Mouse (Mus musculus) midbrain, embryonic 14.5 days (tissue): ENCODE measurements at regions not wholly inside any gene's neighbourhood (a gene's known extent, or its start where the extent isn't known, plus 50 kb on each side); places are given as distances from the start of the nearest gene placed in this dataset.
A peak's percentile ranks its signal among the peaks of the same experiment; 100 is the strongest.

Source experiments
- ATAC-seq: fragments of 200-750 bp; cut with Nextera tagmentation; 2 replicates; pipeline ENCODE4 v1.8.0; 2017; ENCODE audit warnings: moderate number of reproducible peaks, moderate library complexity; ENCODE audit not compliant: low FRiP score, low TSS enrichment
- DNase-seq: peaks from one replicate; pipeline ENCODE4 v3.0.0-alpha.2; 2015
- H3K27ac ChIP-seq: fragments of 300-500 bp; sonication (generic); replicated peaks from 2 replicates; pipeline ENCODE4 v1.5.1; 2014; ENCODE audit warnings: mild to moderate bottlenecking, low read depth, low read length, moderate library complexity
- H3K27me3 ChIP-seq: fragments of 300-500 bp; sonication (generic); 2 replicates; pipeline ENCODE4 v1.6.1; 2014; ENCODE audit warnings: low read length, control low read depth, mixed read lengths; ENCODE audit not compliant: control insufficient read depth, insufficient read depth
- H3K36me3 ChIP-seq: fragments of 300-500 bp; sonication (generic); 2 replicates; pipeline ENCODE4 v1.6.1; 2014; ENCODE audit warnings: low read length, control low read depth; ENCODE audit not compliant: control insufficient read depth, insufficient read depth
- H3K4me1 ChIP-seq: fragments of 300-500 bp; sonication (generic); 2 replicates; pipeline ENCODE4 v1.6.1; 2014; ENCODE audit warnings: mild to moderate bottlenecking, antibody characterized with exemption, low read length, control low read depth; ENCODE audit not compliant: control insufficient read depth, insufficient read depth
- H3K4me2 ChIP-seq: fragments of 300-500 bp; sonication (generic); 2 replicates; pipeline ENCODE4 v1.6.1; 2014; ENCODE audit warnings: mild to moderate bottlenecking, low read length, moderate library complexity
- H3K4me3 ChIP-seq: fragments of 300-500 bp; sonication (generic); replicated peaks from 2 replicates; pipeline ENCODE4 v1.5.1; 2014; ENCODE audit warnings: low read depth, low read length
- H3K9ac ChIP-seq: fragments of 300-500 bp; sonication (generic); replicated peaks from 2 replicates; pipeline ENCODE4 v1.6.1; 2014; ENCODE audit warnings: mild to moderate bottlenecking, low read length, moderate library complexity
- H3K9me3 ChIP-seq: fragments of 300-500 bp; sonication (generic); 2 replicates; pipeline ENCODE4 v1.6.1; 2016; ENCODE audit warnings: low read length, control low read depth, mixed read lengths; ENCODE audit not compliant: control insufficient read depth
- WGBS: fragments of 180-500 bp; shearing (Covaris S2); extraction: QIAGEN DNeasy Blood & Tissue Kit; methylation state at CpG from one replicate; pipeline ENCODE4 v1.1.7; 2014; 5-methylcytosine and 5-hydroxymethylcytosine counted together

GRCm38 (mm10) chr1:77846039-77846727 is 331.3 kb upstream of the Epha4 start:
- DNase-seq, result peak; percentile 31
- Histone ChIP-seq H3K27ac (no peak overlapping the region), H3K4me1 (peaks cover 8% of the 10 kb centered on the region; the same call in 1 of the 2 replicates), H3K36me3 (no peaks in the 10 kb centered on the region), H3K4me2 (no peak overlapping the region), H3K4me3 (no peak overlapping the region), H3K27me3 (no peaks in the 10 kb centered on the region), H3K9ac (no peak overlapping the region), H3K9me3 (no peaks in the 10 kb centered on the region)
- ATAC-seq, result no peak
- 83% methylated on average over 12 of the region's 12 CpGs for WGBS

- 58% methylated on average over 9 of the region's 9 CpGs for WGBS
- no peak overlapping the region for H3K27ac ChIP-seq
Observed at GRCm38 (mm10) chr1:77840672-77841071, 325.8 kb upstream of the Epha4 start.

DNA sequence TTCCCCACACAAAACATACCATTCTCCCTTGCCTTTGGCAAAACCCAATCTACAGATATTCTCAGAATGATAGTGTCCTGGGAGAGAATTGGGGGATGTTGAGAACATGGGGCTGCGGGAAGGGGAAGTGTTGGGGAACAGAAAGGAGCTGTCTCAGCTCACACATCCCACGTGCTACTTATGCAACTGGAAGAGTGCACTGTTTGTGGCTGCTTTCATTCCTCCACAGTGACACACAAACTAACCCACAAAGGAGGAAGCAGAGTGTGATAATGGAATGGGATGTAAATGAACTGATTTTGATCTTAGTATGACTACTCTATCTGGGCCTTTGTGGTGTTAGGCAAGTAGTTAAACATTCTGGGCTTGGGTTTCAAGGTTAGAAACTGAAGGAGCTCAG is 317.3 kb upstream of the Epha4 start:
- Histone ChIP-seq H3K27me3 (no peaks in the 10 kb centered on the region), H3K4me2 (no peak overlapping the region), H3K36me3 (no peaks in the 10 kb centered on the region), H3K4me3 (no peak overlapping the region), H3K9me3 (no peaks in the 10 kb centered on the region), H3K9ac (no peak overlapping the region), H3K4me1 (no peaks in the 10 kb centered on the region), H3K27ac (no peak overlapping the region)
- ATAC-seq (no peak), DNase-seq (no peak)
- WGBS, result 62% methylated on average over 2 of the region's 2 CpGs

More at GRCm38 (mm10) chr1:77840672-77841071, 325.8 kb upstream of the Epha4 start:
- no peaks in the 10 kb centered on the region for H3K27me3 ChIP-seq
- ATAC-seq (no peak), DNase-seq (no peak)
- no peaks in the 10 kb centered on the region for H3K4me1 ChIP-seq
- H3K36me3 ChIP-seq, result no peaks in the 10 kb centered on the region
- no peaks in the 10 kb centered on the region for H3K9me3 ChIP-seq
- H3K9ac ChIP-seq, result no peak overlapping the region
- no peak overlapping the region for H3K4me2 ChIP-seq
- no peak overlapping the region for H3K4me3 ChIP-seq

DNA sequence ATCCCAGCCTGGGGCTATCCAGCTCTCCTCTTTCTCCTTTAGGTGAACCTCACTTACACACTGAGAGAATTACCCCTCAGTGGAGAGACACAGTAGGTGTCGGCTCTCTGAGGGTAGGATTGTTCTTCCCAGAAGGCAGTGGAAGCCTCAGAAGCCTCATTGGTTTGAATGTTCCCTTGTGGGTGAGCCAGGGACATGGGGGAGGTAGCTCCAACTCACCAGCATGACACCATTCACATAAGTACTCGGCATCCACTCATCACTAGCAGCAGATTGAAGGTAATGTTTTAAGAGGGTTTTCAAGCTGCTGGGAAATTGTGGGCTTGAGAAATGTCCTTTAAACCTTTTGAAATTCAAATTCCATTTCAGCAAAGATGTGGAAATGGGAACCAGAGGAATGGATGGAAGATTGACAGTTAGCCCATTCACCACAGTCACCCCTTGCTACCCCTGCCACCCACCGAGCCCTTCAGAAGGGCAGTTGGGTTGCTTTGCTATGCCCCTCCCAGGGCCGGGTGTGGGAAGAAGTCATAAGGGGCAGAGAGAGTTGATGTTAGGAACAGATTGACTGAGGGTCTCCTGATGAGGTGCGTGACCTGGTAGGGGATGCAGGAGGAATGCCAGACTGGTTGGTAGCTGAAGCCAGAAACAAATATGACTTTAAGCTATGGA is 310.0 kb upstream of the Epha4 start:
- Histone ChIP-seq H3K4me3 (no peak overlapping the region), H3K4me1 (peaks cover 8% of the 10 kb centered on the region), H3K27ac (peak overlapping the region; percentile 46; the same call in 1 of the 2 replicates), H3K9me3 (no peaks in the 10 kb centered on the region), H3K4me2 (no peak overlapping the region), H3K9ac (no peak overlapping the region), H3K27me3 (no peaks in the 10 kb centered on the region), H3K36me3 (no peaks in the 10 kb centered on the region)
- ATAC-seq (no peak), DNase-seq (peak; percentile 8)
- WGBS, result 55% methylated on average over 5 of the region's 5 CpGs

DNA sequence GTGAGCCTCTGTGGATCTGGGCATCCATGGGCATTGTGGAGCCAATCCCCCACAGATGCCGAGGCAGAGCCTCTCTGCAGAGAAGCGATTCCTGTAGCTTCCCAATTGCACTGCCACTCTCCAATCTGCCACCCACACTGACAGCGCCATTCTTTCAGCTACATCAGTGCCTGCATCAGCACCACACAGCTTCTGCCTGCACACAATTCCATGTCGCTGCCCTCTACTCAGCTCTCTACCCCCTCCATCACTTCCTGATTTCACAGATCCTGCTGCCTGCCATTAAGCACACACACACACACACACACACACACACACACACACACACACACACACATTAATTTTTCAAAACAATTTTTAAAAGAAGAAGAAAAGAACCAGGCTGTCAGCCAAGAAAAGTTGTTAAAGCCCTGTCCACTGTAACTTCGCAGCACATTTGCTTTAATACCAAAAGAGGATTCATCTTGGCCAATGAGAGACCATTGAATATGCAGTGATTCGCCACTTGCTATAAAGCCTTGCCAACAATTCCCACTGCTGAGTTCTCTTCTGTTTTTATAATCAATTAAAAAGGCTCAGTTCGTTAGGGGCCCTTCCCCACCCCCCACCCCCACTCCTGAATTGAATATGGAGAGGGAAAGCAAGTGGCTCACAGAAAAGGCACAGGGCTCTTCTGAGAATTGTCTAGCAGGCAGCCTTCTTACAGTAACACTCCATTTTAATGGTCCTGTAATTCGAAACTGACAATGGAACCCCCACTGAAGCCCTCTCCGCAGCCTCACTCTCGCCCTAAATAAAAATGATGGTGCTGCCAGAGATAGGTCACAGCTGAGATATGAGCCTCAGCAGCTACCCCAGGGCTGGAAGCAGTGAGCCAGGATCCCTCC is 309.2 kb upstream of the Epha4 start:
- Histone ChIP-seq H3K4me2 (peak overlapping the region; percentile 15; the same call in 1 of the 2 replicates), H3K27me3 (no peaks in the 10 kb centered on the region), H3K36me3 (no peaks in the 10 kb centered on the region), H3K4me3 (no peak overlapping the region), H3K4me1 (peaks cover 8% of the 10 kb centered on the region), H3K27ac (peak overlapping the region; percentile 46; the same call in 1 of the 2 replicates), H3K9ac (no peak overlapping the region), H3K9me3 (no peaks in the 10 kb centered on the region)
- peak; percentile 52 for DNase-seq
- 25% methylated on average over 10 of the region's 10 CpGs for WGBS
- no peak for ATAC-seq

- Histone ChIP-seq H3K36me3 (no peaks in the 10 kb centered on the region), H3K4me1 (peaks cover 8% of the 10 kb centered on the region), H3K27ac (no peak overlapping the region), H3K4me3 (no peak overlapping the region), H3K9ac (no peak overlapping the region), H3K9me3 (no peaks in the 10 kb centered on the region), H3K27me3 (no peaks in the 10 kb centered on the region), H3K4me2 (no peak overlapping the region)
- no peak for ATAC-seq
- 85% methylated on average over 2 of the region's 2 CpGs for WGBS
- DNase-seq, result no peak
Observed at GRCm38 (mm10) chr1:77820101-77820500, 305.2 kb upstream of the Epha4 start.

DNA sequence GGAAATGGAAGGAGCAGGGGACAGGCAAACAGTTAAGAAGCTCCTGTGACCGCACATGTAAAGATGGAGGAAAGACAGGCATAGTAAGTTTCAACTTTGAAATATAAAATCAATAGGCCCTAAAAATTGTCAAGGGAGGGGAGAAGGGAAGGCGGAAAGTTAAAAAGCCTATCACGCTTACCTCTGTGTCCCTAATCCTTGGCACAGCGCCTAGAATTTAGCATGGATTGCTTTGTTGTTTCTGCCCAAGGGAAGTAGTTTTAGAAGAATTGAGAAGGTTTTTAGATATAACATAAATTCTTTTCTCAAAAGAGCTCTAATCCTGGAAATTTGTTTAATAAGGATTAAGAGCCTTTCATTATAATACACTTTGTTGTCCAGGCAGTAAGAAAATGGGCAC is 300.6 kb upstream of the Epha4 start:
- no peak overlapping the region for H3K4me3 ChIP-seq
- 69% methylated on average over 4 of the region's 4 CpGs for WGBS
- no peaks in the 10 kb centered on the region for H3K9me3 ChIP-seq
- H3K27me3 ChIP-seq, result no peaks in the 10 kb centered on the region
- H3K27ac ChIP-seq, result no peak overlapping the region
- H3K9ac ChIP-seq, result no peak overlapping the region
- no peak overlapping the region for H3K4me2 ChIP-seq
- 0 out of 2 replicates have a peak, but pooled peaks cover 4% of the 10 kb centered on the region for H3K4me1 ChIP-seq
- DNase-seq (peak; percentile 52), ATAC-seq (no peak)
- H3K36me3 ChIP-seq, result no peaks in the 10 kb centered on the region

DNA sequence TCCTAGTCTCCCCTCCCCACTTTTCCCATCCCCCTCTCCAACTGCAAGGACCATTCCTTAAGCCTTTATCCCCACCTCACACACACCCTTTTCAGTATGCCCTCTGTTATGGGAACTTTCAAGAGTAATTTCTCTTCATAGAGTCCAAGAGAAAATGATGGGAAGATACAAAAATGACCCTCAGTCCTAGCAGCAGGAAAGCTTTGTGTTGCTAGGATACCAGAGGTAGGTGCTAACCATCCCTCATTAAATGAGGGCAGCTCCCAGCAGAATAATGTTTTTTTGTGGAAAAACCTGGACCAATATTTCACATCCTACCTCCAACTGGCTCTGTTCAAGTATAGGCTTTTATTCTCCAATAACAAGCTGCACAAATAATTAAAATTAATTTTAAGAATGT is 296.7 kb upstream of the Epha4 start:
- Histone ChIP-seq H3K27me3 (no peaks in the 10 kb centered on the region), H3K27ac (no peak overlapping the region), H3K4me2 (no peak overlapping the region), H3K9ac (no peak overlapping the region), H3K4me1 (0 out of 2 replicates have a peak, but pooled peaks cover 4% of the 10 kb centered on the region), H3K36me3 (no peaks in the 10 kb centered on the region), H3K9me3 (no peaks in the 10 kb centered on the region), H3K4me3 (no peak overlapping the region)
- DNase-seq, result peak; percentile 43
- ATAC-seq, result no peak
